Mouse (Mus musculus): ENCODE measurements around the gene Celsr1.

- TF ChIP-seq CTCF (IDR thresholded peaks at IDR 0.05; ENCODE audit: insufficient read depth, low read depth, low read length), result no peak
- TF ChIP-seq POLR2A (IDR thresholded peaks at IDR 0.05; ENCODE audit: insufficient read depth, low read depth, low read length), result no peak
Measured at GRCm38 (mm10) chr15:85991453-85992124, 42.0 kb downstream of the Celsr1 start.

All from olfactory bulb, adult 2 months (tissue).